Comparison of ENCODE assay signal across 12 mouse cellular contexts in genomic region chr7:133487887-133488630, GRCm38 (mm10).
DNase-seq lines count a peak whose midpoint lies in the region; ATAC-seq and TF ChIP-seq lines count a peak whose summit lies in the region.
"Had no signal": no experiment of that assay in that cellular context is flagged by ENCODE, and none has a peak within 500 bp of the region (broad histone marks: within the 10 kb centered on the region; RNA-seq: fewer than 3 reads in every experiment).

No protein-coding gene starts in this region.

- TF ChIP-seq EP300 in stomach, postnatal 0 days (optimal IDR thresholded peaks at IDR 0.05) = no peak

- no peak overlapping the region for H3K4me3 ChIP-seq in heart, embryonic 11.5 days (ENCODE audit: low read depth, low read length)
- no peak overlapping the region for H3K4me3 ChIP-seq in stomach, embryonic 14.5 days (ENCODE audit: low read depth, low read length)
- H3K4me3 ChIP-seq in stomach, postnatal 0 days (ENCODE audit: low read depth, low read length) = no peak overlapping the region
- no peak overlapping the region for H3K4me3 ChIP-seq in limb, embryonic 10.5 days
- no peak overlapping the region for H3K4me3 ChIP-seq in stomach, embryonic 16.5 days (replicated peaks; ENCODE audit: low read length)

- H3K36me3 ChIP-seq in heart, embryonic 11.5 days (ENCODE audit: control insufficient read depth, insufficient read depth, low read length) = no peaks in the 10 kb centered on the region
- no peaks in the 10 kb centered on the region for H3K36me3 ChIP-seq in stomach, embryonic 14.5 days (ENCODE audit: control insufficient read depth, insufficient read depth, low read length)
- H3K36me3 ChIP-seq in stomach, postnatal 0 days (ENCODE audit: control insufficient read depth, insufficient read depth, low read length) = no peaks in the 10 kb centered on the region
- no peaks in the 10 kb centered on the region for H3K36me3 ChIP-seq in limb, embryonic 10.5 days
- no peaks in the 10 kb centered on the region for H3K36me3 ChIP-seq in stomach, embryonic 16.5 days (ENCODE audit: control insufficient read depth, insufficient read depth, low read length)

- no peaks in the 10 kb centered on the region for H3K27me3 ChIP-seq in heart, embryonic 11.5 days (ENCODE audit: control insufficient read depth, insufficient read depth, low read length)
- H3K27me3 ChIP-seq in stomach, embryonic 14.5 days (ENCODE audit: control insufficient read depth, insufficient read depth, low read length) = no peaks in the 10 kb centered on the region
- H3K27me3 ChIP-seq in stomach, postnatal 0 days (ENCODE audit: control insufficient read depth, insufficient read depth, low read length) = no peaks in the 10 kb centered on the region
- no peaks in the 10 kb centered on the region for H3K27me3 ChIP-seq in limb, embryonic 10.5 days (ENCODE audit: low read depth, poor library complexity, severe bottlenecking)
- no peaks in the 10 kb centered on the region for H3K27me3 ChIP-seq in stomach, embryonic 16.5 days (ENCODE audit: control insufficient read depth, insufficient read depth, low read length)

- peak; percentile 13 for DNase-seq in heart, postnatal 4 days
- DNase-seq in stomach, postnatal 0 days (ENCODE audit: low spot score) = no peak
- DNase-seq in limb, embryonic 10.5 days (ENCODE audit: low spot score) = peak; percentile 37
- no peak for DNase-seq in cerebellum, adult 11-12 months
- no peak for DNase-seq in liver
- DNase-seq: cerebellum, adult 9-10 months; gastrocnemius, postnatal 25 days; right cerebral cortex, postnatal 4 days had no signal

- no peak overlapping the region for H3K27ac ChIP-seq in heart, embryonic 11.5 days (ENCODE audit: low read depth, low read length)
- H3K27ac ChIP-seq in stomach, embryonic 14.5 days (ENCODE audit: low read length) = peak overlapping the region; percentile 45; the same call in 1 of the 2 replicates
- H3K27ac ChIP-seq in stomach, postnatal 0 days (replicated peaks) = no peak overlapping the region
- H3K27ac ChIP-seq in limb, embryonic 10.5 days = no peak overlapping the region
- H3K27ac ChIP-seq in stomach, embryonic 16.5 days (ENCODE audit: low read length) = 0 out of 2 replicates have a peak overlapping the region, but pooled peaks have one; percentile 7
- H3K27ac ChIP-seq: macrophage had no signal

- ATAC-seq in heart, embryonic 11.5 days (replicated peaks; ENCODE audit: insufficient number of reproducible peaks, low FRiP score, low TSS enrichment) = no peak
- ATAC-seq in stomach, embryonic 14.5 days (ENCODE audit: insufficient number of reproducible peaks, insufficient read depth, low FRiP score, low read depth) = no peak
- no peak for ATAC-seq in stomach, postnatal 0 days (ENCODE audit: low FRiP score, low TSS enrichment)
- peak; percentile 21; the same call in 1 of the 2 replicates for ATAC-seq in stomach, embryonic 16.5 days (ENCODE audit: insufficient read depth, low FRiP score)

- H3K9me3 ChIP-seq in heart, embryonic 11.5 days (replicated peaks; ENCODE audit: control insufficient read depth, low read length) = no peaks in the 10 kb centered on the region
- no peaks in the 10 kb centered on the region for H3K9me3 ChIP-seq in stomach, embryonic 14.5 days (ENCODE audit: control insufficient read depth, low read depth, low read length)
- H3K9me3 ChIP-seq in stomach, postnatal 0 days (ENCODE audit: control insufficient read depth, low read length) = no peaks in the 10 kb centered on the region
- H3K9me3 ChIP-seq in limb, embryonic 10.5 days (replicated peaks) = no peaks in the 10 kb centered on the region
- H3K9me3 ChIP-seq in stomach, embryonic 16.5 days (replicated peaks; ENCODE audit: control insufficient read depth, low read length) = no peaks in the 10 kb centered on the region

- no peaks in the 10 kb centered on the region for H3K4me1 ChIP-seq in heart, embryonic 11.5 days (ENCODE audit: control insufficient read depth, insufficient read depth, low read length)
- peaks cover 4% of the 10 kb centered on the region; the same call in 1 of the 2 replicates for H3K4me1 ChIP-seq in stomach, embryonic 14.5 days (ENCODE audit: control insufficient read depth, insufficient read depth, low read length)
- no peaks in the 10 kb centered on the region for H3K4me1 ChIP-seq in stomach, postnatal 0 days (replicated peaks; ENCODE audit: control insufficient read depth, insufficient read depth)
- peaks cover 39% of the 10 kb centered on the region for H3K4me1 ChIP-seq in limb, embryonic 10.5 days
- peaks cover 4% of the 10 kb centered on the region; the same call in 1 of the 2 replicates for H3K4me1 ChIP-seq in stomach, embryonic 16.5 days (ENCODE audit: control insufficient read depth, insufficient read depth, low read length)

- no peak for TF ChIP-seq CTCF in stomach, postnatal 0 days (IDR thresholded peaks at IDR 0.05; ENCODE audit: low read depth)

- WGBS in heart, embryonic 11.5 days (ENCODE audit: insufficient replicate concordance) = 56% methylated on average over 7 of the region's 7 CpGs
- WGBS in stomach, embryonic 14.5 days = 43% methylated on average over 7 of the region's 7 CpGs
- 41% methylated on average over 7 of the region's 7 CpGs for WGBS in stomach, postnatal 0 days
- 61% methylated on average over 7 of the region's 7 CpGs for WGBS in limb, embryonic 10.5 days
- whole genome bisulfite sequencing in stomach, embryonic 16.5 days = 35% methylated on average over 7 of the region's 7 CpGs

- no peak overlapping the region for H3K4me2 ChIP-seq in heart, embryonic 11.5 days
- H3K4me2 ChIP-seq in stomach, embryonic 14.5 days (replicated peaks; ENCODE audit: low read depth, low read length) = no peak overlapping the region
- H3K4me2 ChIP-seq in stomach, postnatal 0 days (replicated peaks; ENCODE audit: low read depth) = no peak overlapping the region
- H3K4me2 ChIP-seq in stomach, embryonic 16.5 days (ENCODE audit: low read depth, low read length) = no peak overlapping the region

- no peak overlapping the region for H3K9ac ChIP-seq in heart, embryonic 11.5 days (ENCODE audit: low read depth, low read length)
- H3K9ac ChIP-seq in stomach, embryonic 14.5 days (replicated peaks; ENCODE audit: low read depth, low read length) = no peak overlapping the region
- no peak overlapping the region for H3K9ac ChIP-seq in stomach, postnatal 0 days (ENCODE audit: low read length)
- H3K9ac ChIP-seq in stomach, embryonic 16.5 days (ENCODE audit: low read length) = no peak overlapping the region

Comparison
In these comparisons a context has a peak if more than half of its experiments do, and no peak if none do; other contexts are left out.
1. H3K27ac ChIP-seq: peak in stomach, embryonic 14.5 days (single experiment) and stomach, embryonic 16.5 days (single experiment); none in heart, embryonic 11.5 days (single experiment), stomach, postnatal 0 days (single experiment) and limb, embryonic 10.5 days (single experiment).
2. DNase-seq: peak in heart, postnatal 4 days (single experiment) and limb, embryonic 10.5 days (single experiment); none in stomach, postnatal 0 days (single experiment), cerebellum, adult 11-12 months (single experiment) and liver (single experiment).